Mouse (Mus musculus): ENCODE data around the gene Nos1ap.

DNA sequence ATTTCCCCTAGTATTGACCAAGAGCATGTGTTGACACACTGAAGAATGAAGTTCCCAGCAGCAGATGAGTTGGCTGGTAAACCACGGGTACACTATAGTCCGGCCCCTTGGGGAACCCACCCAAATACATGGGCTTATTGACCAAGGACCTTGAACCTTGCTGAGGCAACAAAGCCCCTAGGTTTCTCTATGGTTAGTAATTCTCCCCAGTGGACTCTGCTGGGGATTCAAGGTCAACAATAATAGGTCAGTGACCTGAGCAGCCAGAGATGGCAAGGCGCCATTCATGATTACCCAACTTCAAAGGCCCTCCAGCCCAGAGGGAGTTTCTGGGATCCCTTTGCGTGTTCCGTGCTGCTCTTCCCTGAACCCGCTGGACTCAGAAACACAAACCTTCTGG lies 73.5 kb downstream of the Nos1ap start:
- TF ChIP-seq CTCF (IDR thresholded peaks at IDR 0.05; ENCODE audit: low read depth, low read length) (no peak), POLR2A (IDR thresholded peaks at IDR 0.05; ENCODE audit: borderline replicate concordance, low read depth, low read length) (no peak)
